Mouse (Mus musculus): ENCODE measurements around the gene Sorcs1. TPM values are rescaled to one million over a fixed set of nuclear protein-coding genes. Genes with fewer than 3 reads are reported as not detected.

Sorcs1 gene
- polyA plus RNA-seq, 1 experiment = 2.0 TPM

DNA sequence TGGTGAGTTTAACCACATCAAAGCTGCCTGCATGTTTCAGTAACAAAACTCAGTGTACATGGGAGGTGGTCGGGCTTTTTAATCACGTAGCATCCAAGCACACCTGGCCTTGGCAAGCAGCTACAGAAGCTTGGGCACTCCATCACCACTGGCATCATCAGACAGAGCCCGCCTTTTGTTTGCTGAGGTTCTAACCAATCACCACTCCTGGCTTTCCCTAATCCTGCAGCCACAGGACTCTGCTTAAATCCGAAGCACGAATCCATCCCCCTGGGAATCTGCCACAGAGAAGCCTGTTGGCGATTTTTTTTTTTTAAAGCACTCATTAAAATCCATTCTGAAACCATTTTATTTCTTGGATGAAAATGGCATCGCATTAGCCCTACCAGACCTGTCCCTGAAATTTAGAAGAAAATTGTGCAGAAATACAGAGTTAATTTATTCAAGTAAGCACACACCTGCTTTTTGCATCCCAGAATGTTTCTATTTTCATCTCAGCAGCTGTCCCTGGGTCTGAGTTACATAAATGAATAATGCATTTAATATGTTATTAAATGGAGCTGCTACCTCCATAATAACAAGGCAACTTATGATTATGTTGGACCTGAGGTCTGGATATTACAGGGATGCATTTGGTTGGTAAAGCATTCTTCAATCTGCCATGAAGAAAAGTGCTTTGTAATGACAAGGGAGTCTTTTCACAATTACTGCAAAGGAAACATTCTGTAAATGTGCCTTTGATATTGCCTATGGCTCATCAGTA, 463.8 kb downstream of the Sorcs1 start:
- no peak for DNase-seq (ENCODE audit: low spot score)

GRCm38 (mm10) chr19:50210456-50210855, 468.0 kb downstream of the Sorcs1 start:
- DNase-seq (ENCODE audit: low spot score) = no peak

- no peak for DNase-seq (ENCODE audit: low spot score)
These were observed 474.1 kb downstream of the Sorcs1 start for GRCm38 (mm10) chr19:50204341-50204740.

- DNase-seq (ENCODE audit: low spot score) = no peak
These were observed 481.9 kb downstream of the Sorcs1 start for GRCm38 (mm10) chr19:50196592-50196991.

DNA sequence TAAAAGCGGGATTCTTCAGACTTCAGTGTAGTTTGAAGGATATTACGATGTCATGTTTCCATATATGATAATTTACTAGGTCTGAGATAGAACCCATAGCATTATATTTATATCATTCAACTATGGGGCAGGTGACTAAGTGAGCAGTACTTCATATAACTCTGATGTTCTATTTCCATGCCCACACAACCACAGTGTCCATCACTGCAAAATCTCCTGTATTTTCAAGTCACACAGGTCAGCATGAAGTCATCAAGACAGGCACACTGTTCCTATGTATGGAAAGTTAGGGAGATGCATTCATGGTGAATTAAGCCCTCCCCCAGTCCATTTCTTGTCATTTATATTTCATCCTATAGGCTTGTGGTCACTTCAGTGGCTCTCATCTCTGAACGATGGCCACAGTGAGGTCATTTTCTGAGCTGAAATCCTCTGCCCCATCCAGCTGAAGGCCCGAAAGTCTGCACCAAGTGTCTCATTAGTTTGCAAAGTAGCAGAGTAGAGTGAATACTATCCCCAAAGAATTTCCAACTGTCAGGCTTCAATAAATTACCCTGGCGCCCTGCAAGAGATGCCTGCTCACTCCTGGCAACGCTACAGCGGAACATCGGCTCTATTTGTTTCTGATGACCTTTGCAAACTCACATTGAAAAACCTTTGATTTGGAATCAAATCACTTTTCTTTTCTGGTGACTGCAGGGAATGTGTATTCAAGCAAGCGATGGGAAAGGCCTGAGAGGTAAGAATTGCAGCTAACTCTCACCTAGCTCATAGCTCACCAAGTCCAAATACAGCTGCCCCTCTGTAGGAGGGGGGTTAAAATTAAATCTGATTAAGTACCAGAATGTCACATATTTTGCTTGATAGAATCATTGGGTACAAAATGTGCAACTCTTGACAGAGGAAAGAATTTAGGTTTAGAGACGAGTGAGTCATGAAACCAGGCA, 492.4 kb downstream of the Sorcs1 start:
- DNase-seq (ENCODE audit: low spot score) = no peak

DNA sequence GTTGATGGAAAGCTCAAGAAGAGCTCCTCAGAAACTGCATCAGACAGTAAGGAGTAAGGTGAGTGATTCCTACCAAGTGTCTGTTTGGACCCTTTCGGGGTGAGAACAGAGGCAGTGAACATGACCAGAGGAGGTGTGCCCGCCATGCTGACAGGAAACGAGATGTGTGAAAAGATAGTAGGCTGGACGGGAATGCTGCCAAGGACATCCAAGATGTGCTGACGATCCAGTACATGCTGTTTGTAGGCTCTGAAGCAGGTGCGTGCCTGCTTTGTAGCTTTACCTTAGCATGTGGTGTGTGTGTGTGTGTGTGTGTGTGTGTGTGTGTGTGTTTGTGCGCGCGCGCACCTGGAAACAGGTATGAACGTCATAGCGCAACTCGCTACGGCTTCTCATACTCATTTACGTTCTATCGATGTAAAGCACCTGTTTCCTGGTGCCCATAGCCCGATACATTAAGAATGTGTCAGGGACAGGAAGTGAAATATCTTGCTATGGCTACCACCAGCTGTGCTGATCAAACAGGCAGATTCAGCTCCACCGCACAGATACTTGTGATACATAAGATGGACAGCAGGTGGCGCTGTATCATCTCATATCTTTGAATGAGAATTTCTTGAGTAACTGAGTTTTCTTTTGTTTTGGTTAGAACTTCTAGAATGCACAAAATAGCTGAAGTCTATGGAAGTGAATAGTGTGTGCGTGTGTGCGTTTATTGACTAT, 493.4 kb downstream of the Sorcs1 start:
- no peak for DNase-seq (ENCODE audit: low spot score)

GRCm38 (mm10) chr19:50178851-50179250, 499.6 kb downstream of the Sorcs1 start:
- no peak for DNase-seq (ENCODE audit: low spot score)

GRCm38 (mm10) chr19:50178151-50178550, 500.3 kb downstream of the Sorcs1 start:
- no peak for DNase-seq (ENCODE audit: low spot score)

GRCm38 (mm10) chr19:50171849-50172248, 506.6 kb downstream of the Sorcs1 start:
- no peak for DNase-seq (ENCODE audit: low spot score)

- no peak for DNase-seq (ENCODE audit: low spot score)
These were observed 527.3 kb downstream of the Sorcs1 start for GRCm38 (mm10) chr19:50151111-50151510.

DNA sequence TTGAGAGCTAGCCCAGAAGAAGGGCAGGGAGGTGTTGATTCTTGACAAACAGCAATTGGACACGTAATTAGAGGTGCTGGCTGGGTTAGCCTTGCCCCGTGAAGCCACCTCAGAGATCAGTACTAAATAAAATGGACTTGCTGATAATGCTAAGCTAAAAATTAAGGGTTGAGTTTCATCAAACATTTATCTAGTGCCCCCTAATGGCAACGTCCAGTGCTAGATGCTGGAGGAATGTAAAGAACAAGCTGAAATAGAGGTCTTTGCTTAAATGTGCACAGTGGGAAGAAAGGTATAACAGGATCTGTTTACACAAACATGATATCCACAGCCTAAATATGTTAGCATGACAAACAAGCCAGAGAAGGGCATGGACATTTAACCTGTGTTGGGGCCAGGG, 532.5 kb downstream of the Sorcs1 start:
- DNase-seq (ENCODE audit: low spot score) = no peak

DNA sequence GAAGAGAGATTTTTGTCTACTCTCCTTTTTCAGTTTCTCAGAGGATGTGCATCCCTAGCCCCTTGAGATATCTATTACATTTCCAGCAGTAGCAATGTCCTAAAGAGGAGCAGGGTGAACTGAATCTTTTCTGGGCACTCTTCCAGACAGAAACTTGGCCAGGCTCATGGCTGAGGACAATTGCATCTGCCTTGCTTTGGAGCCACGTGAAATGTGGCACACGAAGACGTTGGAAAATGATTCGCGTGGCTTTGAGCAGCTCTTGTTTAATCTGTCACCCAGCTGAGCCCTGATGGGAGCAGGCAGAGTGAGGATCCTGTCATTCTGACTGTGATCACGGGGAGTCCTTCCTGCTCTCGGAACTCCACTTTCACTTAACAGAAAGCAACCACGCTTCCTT, 536.6 kb downstream of the Sorcs1 start:
- no peak for DNase-seq (ENCODE audit: low spot score)

GRCm38 (mm10) chr19:50134656-50135055, 543.8 kb downstream of the Sorcs1 start:
- no peak for DNase-seq (ENCODE audit: low spot score)

GRCm38 (mm10) chr19:50105842-50106585, 572.4 kb downstream of the Sorcs1 start:
- no peak for DNase-seq (ENCODE audit: low spot score)

Measured in urinary bladder, adult 2 months (tissue).